Mouse (Mus musculus): ENCODE measurements around the gene Nt5c3b. TPM values are rescaled to one million over a fixed set of nuclear protein-coding genes. Genes with fewer than 3 reads are reported as not detected.

The Nt5c3b gene
- polyA plus RNA-seq, 1 experiment from 2014 or later: 125 TPM

DNA sequence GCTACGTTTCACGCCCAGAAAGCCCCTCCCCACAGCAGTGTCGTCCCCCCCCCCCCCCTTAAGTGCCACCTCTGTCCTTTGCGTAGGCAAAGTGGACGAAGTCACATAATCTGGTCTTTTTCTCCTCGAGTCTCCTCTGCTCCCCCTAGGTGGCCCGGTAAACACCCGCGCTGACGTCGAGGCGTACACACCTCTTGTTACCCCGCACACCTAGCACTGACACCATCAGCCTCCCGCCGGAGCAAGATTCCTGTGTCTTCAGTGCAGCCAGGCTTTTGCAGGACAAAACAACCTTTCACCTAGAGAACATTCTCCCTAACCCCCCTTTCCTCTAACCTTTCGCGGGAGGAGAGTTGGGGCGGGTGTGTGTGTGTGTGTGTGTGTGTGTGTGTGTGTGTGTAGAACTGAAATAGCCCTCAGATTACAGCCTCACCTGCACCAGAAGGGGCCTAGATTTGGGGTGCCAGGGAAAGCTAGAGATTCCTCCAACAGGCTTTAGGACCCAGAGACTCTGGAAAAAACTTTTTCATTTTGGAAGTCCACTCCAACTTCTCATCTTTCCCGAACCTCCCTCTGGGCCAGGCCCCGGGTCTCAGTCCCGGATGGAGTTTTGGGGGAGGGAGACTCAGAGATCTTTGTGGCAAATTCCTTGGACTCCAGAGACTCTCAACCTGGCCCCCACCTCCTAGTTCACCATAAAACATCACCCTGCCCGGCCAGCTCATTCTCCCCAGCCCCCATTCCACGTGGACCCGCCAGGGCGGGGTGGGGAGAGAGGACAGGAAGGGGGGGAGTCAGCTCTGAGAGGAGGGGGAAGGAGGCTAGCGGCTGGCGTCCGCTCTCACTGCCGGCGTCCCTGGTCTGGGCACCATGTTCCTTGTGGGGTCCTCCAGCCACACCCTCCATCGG, 26.4 kb downstream of the Nt5c3b start, which contains the start of gene Fkbp10:
Fkbp10 (plus strand) TSS at position 784 of the 909 bp plus-strand sequence.
- H3K36me3 ChIP-seq (replicated peaks): peaks cover 6% of the 10 kb centered on the region
- peak; percentile 57 for DNase-seq (ENCODE audit: extremely low spot score, low spot score)
- H3K27me3 ChIP-seq (ENCODE audit: poor library complexity, severe bottlenecking): peaks cover 51% of the 10 kb centered on the region
- H3K27ac ChIP-seq: peak within 1 kb of the TSS; percentile 91
- H3K4me1 ChIP-seq: peaks cover 51% of the 10 kb centered on the region
- H3K9me3 ChIP-seq: no peaks in the 10 kb centered on the region
- WGBS: 1% methylated on average over 31 of the region's 31 CpGs
- H3K4me3 ChIP-seq: peak within 1 kb of the TSS; percentile 74

DNA sequence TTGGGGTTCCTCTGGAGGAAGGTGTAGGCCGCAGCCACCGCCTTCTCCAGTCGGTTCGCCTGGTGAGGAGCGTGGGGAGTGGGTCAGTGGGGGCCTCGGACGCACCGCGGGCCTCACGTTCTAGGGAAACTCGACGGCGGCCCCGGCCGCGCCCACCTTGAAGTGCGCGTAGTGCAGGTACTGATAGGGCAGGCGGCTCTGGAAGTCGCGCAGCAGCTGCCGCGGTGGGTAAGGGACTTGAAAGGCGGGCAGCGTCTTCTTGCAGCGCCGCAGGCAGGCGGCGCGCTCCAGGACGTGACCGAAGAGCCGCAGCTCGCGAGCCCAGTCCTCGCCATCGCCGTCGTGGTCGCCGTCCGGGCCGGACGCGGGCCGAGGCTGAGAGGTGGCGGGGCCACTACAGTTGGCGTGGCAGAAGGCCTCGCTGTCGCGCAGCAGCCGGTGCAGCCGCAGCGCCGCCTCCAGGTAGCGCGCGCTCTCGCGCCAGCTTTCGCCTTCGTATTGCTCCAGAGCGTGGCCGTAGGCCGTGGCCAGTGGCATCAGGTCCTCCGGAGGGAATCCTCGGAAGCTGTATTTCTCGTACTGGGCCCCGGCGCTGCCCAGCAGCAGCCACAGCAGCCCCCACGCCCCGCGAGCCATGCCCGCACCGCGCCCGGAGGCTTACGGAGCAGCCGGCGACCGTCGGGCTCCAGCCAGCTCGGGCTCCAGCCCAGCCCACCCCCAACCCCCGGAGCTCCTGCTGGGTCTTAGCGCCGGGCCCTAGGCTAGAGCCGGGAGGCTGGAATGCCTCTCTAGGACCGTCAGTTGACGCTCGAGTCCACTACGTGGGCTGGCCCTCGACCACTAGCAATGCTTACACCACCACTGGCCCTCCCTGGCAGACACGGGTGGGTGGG, 27.3 kb downstream of the Nt5c3b start, which contains the start of gene P3h4:
P3h4 (minus strand) TSS at position 816 of the 893 bp plus-strand sequence.
- Histone ChIP-seq H3K9me3 (no peaks in the 10 kb centered on the region), H3K4me3 (peak within 1 kb of the TSS; percentile 74), H3K36me3 (replicated peaks) (peaks cover 10% of the 10 kb centered on the region), H3K27ac (peak within 1 kb of the TSS; percentile 91), H3K4me1 (peaks cover 51% of the 10 kb centered on the region), H3K27me3 (ENCODE audit: poor library complexity, severe bottlenecking) (peaks cover 51% of the 10 kb centered on the region)
- peak; percentile 86 for DNase-seq (ENCODE audit: extremely low spot score, low spot score)
- 1% methylated on average over 93 of the region's 93 CpGs for WGBS

DNA sequence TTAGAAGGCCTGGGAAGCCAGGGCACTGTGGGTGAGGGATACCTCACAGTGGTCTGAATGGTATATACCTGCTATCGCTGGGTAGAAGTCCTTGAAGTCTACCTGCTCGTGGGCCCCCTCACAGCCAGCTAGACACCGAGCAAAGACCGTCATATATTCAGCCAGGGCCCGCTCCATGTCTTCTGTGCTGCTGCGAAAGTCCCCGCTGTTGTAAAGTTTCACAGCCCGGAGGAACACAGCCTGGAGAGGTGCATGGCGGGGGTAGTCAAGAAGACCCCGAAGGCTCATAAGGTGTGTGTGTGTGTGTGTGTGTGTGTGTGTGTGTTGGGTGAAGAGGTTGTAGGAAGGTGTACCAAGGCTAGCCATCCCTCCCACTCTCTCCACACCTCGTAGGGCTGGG, 28.1 kb downstream of the Nt5c3b start:
- H3K27ac ChIP-seq: peak overlapping the region; percentile 91
- no peaks in the 10 kb centered on the region for H3K9me3 ChIP-seq
- peaks cover 51% of the 10 kb centered on the region for H3K4me1 ChIP-seq
- peak overlapping the region; percentile 74 for H3K4me3 ChIP-seq
- H3K27me3 ChIP-seq (ENCODE audit: poor library complexity, severe bottlenecking): peaks cover 51% of the 10 kb centered on the region
- peaks cover 17% of the 10 kb centered on the region for H3K36me3 ChIP-seq (replicated peaks)
- no peak for DNase-seq (ENCODE audit: extremely low spot score, low spot score)
- 81% methylated on average over 11 of the region's 11 CpGs for WGBS

GRCm38 (mm10) chr11:100411736-100412135, 29.9 kb downstream of the Nt5c3b start:
- no peak overlapping the region for H3K27ac ChIP-seq
- 87% methylated on average over 11 of the region's 11 CpGs for WGBS
- H3K9me3 ChIP-seq: no peaks in the 10 kb centered on the region
- H3K4me1 ChIP-seq: peaks cover 58% of the 10 kb centered on the region
- DNase-seq (ENCODE audit: extremely low spot score, low spot score): no peak
- H3K4me3 ChIP-seq: no peak overlapping the region
- peaks cover 45% of the 10 kb centered on the region for H3K27me3 ChIP-seq (ENCODE audit: poor library complexity, severe bottlenecking)
- H3K36me3 ChIP-seq (replicated peaks): peaks cover 22% of the 10 kb centered on the region

DNA sequence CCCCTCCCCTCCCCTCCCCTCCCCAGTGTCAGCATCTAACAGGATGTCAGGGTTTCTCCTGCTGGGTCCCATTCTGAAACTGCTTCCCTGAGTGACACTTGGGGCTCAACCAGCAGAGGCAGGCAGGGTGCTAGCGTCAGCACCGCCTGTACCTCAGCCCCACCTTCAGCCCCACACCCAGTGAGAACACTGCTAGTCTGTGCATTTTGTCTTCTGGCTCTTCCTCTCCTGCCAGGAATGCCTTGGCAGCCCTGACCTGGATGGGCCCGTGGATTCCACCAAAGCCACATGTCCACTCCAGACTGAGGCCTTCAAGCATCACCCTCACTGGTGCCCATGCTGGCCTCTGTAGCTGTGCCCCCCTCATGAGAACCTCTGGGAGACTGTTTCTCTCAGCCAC, 31.9 kb downstream of the Nt5c3b start:
- peaks cover 22% of the 10 kb centered on the region for H3K36me3 ChIP-seq (replicated peaks)
- no peak for DNase-seq (ENCODE audit: extremely low spot score, low spot score)
- no peak overlapping the region for H3K4me3 ChIP-seq
- no peak overlapping the region for H3K27ac ChIP-seq
- peaks cover 39% of the 10 kb centered on the region for H3K4me1 ChIP-seq
- H3K9me3 ChIP-seq: no peaks in the 10 kb centered on the region
- H3K27me3 ChIP-seq (ENCODE audit: poor library complexity, severe bottlenecking): peaks cover 25% of the 10 kb centered on the region
- 90% methylated on average over 3 of the region's 3 CpGs for WGBS

DNA sequence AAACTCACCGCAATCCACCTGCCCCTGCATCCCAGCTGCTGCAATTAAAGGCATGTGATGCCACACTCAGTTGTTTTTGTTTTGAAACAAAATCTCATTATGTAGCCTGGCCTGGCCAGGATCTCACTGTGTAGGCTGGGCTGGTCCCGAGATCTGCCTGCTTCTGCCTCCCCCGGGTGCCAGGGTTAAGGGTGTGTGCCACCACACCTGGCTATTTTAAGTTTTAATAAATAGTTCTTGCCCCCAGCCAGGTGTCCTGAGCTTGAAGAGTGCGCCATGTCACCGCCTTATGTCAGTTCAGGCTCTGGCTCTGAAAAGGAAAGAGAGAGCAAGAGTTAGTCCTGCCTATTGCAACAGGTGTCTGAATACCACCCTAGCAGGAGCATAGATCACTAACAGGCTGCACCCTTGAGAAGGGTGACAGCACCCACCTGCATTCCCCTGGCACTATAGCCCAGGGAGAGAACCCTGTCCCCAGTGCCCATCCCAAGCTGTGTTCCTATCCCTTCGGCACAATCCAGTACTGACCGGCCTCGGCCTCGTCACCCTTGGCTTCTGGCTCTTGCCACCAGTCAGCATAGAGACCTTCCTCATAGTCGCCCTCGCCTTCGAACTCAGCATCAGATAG, 32.7 kb downstream of the Nt5c3b start:
- H3K27ac ChIP-seq: no peak overlapping the region
- peaks cover 19% of the 10 kb centered on the region for H3K27me3 ChIP-seq (ENCODE audit: poor library complexity, severe bottlenecking)
- peaks cover 22% of the 10 kb centered on the region for H3K36me3 ChIP-seq (replicated peaks)
- WGBS: 91% methylated on average over 12 of the region's 12 CpGs
- no peak overlapping the region for H3K4me3 ChIP-seq
- no peak for DNase-seq (ENCODE audit: extremely low spot score, low spot score)
- H3K4me1 ChIP-seq: peaks cover 31% of the 10 kb centered on the region
- no peaks in the 10 kb centered on the region for H3K9me3 ChIP-seq

DNA sequence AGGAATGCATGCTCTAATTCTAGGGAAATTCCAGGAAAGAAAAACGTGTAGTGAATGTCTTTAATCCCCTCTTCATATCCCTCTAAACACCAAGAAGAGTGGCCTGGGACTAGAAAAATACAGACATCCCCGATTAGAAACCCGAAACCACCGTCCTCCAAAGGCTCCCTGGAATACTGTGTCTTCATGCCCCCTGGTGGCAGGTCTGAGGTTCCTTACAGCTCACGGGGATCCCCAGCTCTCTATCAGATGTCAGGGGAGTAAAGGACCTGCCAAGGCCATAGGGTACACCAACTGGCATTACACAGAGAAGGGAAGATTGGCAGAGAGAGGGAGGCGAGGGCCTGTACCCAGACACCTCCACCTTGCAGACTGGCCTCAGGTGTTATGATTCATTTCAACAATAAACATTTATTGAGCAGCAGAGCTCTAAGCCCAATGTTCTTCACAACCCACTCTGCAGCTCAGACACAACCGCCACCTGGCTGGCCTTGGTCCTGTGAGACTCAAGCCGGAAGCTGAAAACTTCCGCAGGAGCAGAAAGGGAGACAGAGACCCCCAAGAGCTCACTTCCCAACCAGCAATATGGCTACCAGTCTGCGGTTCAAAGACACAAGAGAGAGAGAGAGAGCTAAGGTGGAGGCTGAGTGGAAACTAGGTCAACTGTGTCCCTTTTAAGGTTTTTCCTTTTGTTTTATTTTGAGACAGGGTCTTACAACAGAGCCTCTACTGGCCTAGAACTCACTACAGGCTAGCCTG, 33.4 kb downstream of the Nt5c3b start:
- Histone ChIP-seq H3K27me3 (ENCODE audit: poor library complexity, severe bottlenecking) (peaks cover 12% of the 10 kb centered on the region), H3K4me3 (no peak overlapping the region), H3K4me1 (peaks cover 24% of the 10 kb centered on the region), H3K27ac (no peak overlapping the region), H3K9me3 (no peaks in the 10 kb centered on the region), H3K36me3 (replicated peaks) (peaks cover 22% of the 10 kb centered on the region)
- WGBS: 48% methylated on average over 10 of the region's 10 CpGs
- DNase-seq (ENCODE audit: extremely low spot score, low spot score): peak; percentile 47

DNA sequence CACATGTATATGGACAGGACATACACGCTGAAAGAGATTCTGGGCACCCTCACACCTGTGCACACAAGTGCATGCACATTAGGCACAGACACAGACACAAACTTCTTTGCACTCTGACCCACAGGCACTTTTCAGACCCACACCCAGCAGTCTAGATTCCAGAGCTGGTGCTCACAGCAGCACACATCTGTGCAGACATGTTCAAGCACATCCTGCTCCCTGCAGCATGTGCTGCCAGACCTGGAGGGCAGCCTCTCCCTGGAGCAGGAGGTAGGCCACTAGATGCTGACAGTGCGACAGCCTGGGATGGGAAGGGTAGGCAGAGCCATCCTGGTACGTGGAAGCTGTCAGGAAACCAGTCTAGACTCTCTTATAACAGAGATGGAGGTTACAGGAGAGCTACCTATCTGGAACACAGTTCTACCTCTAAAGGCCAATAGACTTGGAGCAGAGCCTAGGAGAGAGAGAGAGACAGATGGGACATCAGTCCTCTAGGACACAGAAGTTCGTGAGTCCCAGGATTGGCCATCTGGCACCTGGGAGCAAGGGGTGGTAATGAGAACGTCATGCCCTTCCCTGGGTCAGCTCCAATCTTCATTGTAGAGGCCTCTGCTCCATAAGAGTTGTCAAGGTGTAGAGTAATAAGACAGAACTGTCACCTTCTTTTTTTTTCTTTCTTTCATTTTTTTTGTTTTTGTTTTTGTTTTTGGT, 34.5 kb downstream of the Nt5c3b start:
- no peak overlapping the region for H3K4me3 ChIP-seq
- peaks cover 22% of the 10 kb centered on the region for H3K4me1 ChIP-seq
- 0 out of 2 replicates have a peak, but pooled peaks cover under 1% of the 10 kb centered on the region for H3K27me3 ChIP-seq (ENCODE audit: poor library complexity, severe bottlenecking)
- H3K27ac ChIP-seq: no peak overlapping the region
- WGBS: 86% methylated on average over 5 of the region's 5 CpGs
- DNase-seq (ENCODE audit: extremely low spot score, low spot score): no peak
- H3K9me3 ChIP-seq: no peaks in the 10 kb centered on the region
- peaks cover 22% of the 10 kb centered on the region for H3K36me3 ChIP-seq (replicated peaks)

- H3K9me3 ChIP-seq: no peaks in the 10 kb centered on the region
- peaks cover 3% of the 10 kb centered on the region; the same call in 1 of the 2 replicates for H3K27me3 ChIP-seq (ENCODE audit: poor library complexity, severe bottlenecking)
- DNase-seq (ENCODE audit: extremely low spot score, low spot score): no peak
- H3K36me3 ChIP-seq (replicated peaks): peaks cover 22% of the 10 kb centered on the region
- WGBS: 83% methylated on average over 8 of the region's 8 CpGs
- H3K4me1 ChIP-seq: peaks cover 20% of the 10 kb centered on the region
- no peak overlapping the region for H3K27ac ChIP-seq
- H3K4me3 ChIP-seq: no peak overlapping the region
These were observed 35.3 kb downstream of the Nt5c3b start for GRCm38 (mm10) chr11:100406273-100406672.

DNA sequence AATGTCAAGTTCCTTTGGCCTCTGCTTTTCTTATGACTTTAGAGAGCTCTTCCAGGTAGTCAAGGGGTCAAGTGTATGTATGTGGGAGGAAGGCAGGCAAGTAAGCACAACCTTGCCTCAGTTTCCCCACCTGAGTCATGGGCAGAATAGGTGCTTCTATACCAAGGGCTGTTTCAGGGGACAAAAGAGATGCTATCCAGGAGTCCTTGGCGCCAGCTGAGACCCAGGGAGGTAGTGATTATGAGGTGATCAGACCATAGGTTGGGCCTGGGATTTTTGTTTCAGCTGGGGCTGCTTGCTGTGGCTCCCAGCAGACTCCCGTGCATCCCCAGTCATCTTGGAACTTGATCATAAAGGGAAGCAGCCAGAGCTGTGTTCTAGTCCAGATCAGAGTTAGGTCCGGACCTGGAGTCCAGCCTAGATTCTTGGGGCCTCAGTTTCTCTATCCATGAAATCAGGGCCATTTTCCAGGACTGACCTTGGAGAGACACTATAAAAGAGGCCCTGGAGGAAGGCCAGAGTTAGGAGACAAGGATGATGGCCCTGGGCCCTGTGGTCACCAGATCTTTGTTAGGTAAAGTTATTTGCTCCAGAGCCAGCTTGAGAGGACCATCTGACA, 37.0 kb downstream of the Nt5c3b start:
- no peaks in the 10 kb centered on the region for H3K9me3 ChIP-seq
- no peak overlapping the region for H3K4me3 ChIP-seq
- H3K4me1 ChIP-seq: peaks cover 20% of the 10 kb centered on the region
- peaks cover 5% of the 10 kb centered on the region; the same call in 1 of the 2 replicates for H3K27me3 ChIP-seq (ENCODE audit: poor library complexity, severe bottlenecking)
- DNase-seq (ENCODE audit: extremely low spot score, low spot score): no peak
- peaks cover 16% of the 10 kb centered on the region for H3K36me3 ChIP-seq (replicated peaks)
- 88% methylated on average over 3 of the region's 3 CpGs for WGBS
- no peak overlapping the region for H3K27ac ChIP-seq

Data from forebrain, embryonic 10.5 days (tissue).